14 mouse cellular contexts compared by ENCODE assay signal in the genomic region with DNA sequence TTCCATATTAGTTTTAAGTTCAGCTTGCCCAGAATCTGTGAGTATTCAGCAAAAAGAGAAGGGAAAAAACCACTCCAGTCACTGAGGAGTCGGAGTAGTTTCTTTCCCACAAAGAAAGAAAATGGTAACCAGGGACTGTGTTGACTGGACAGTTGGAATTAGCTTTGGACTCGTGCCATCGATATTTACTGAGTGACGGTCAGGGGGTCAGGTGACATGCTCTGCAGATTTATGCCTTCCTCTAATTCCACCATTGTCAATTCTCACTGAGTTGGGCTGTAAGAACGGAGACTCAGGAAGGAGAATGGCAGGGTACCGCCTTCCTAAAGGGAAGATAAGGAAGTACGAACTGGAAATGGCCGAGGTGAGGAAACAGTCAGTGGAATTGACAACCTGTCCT.
DNase-seq lines count a peak whose midpoint lies in the region; ATAC-seq and TF ChIP-seq lines count a peak whose summit lies in the region.
"Had no signal": no experiment of that assay in that cellular context is flagged by ENCODE, and none has a peak within 500 bp of the region (broad histone marks: within the 10 kb centered on the region; RNA-seq: fewer than 3 reads in every experiment).

No protein-coding gene starts in this region.

- no peaks in the 10 kb centered on the region for H3K27me3 ChIP-seq in heart, embryonic 16.5 days (ENCODE audit: control insufficient read depth, insufficient read depth, low read length)
- no peaks in the 10 kb centered on the region for H3K27me3 ChIP-seq in kidney, postnatal 0 days (ENCODE audit: insufficient read depth, low read length)
- no peaks in the 10 kb centered on the region for H3K27me3 ChIP-seq in liver, embryonic 15.5 days
- H3K27me3 ChIP-seq: midbrain, embryonic 15.5 days had no signal

- no peaks in the 10 kb centered on the region for H3K36me3 ChIP-seq in heart, embryonic 16.5 days (ENCODE audit: control insufficient read depth, insufficient read depth)
- no peaks in the 10 kb centered on the region for H3K36me3 ChIP-seq in kidney, postnatal 0 days (ENCODE audit: insufficient read depth, low read length)
- H3K36me3 ChIP-seq in liver, embryonic 15.5 days (replicated peaks), result no peaks in the 10 kb centered on the region
- H3K36me3 ChIP-seq: hindbrain, embryonic 10.5 days; midbrain, embryonic 15.5 days had no signal

- H3K27ac ChIP-seq in heart, embryonic 16.5 days (ENCODE audit: low read length), result no peak overlapping the region
- peak overlapping the region; percentile 36; the same call in 1 of the 2 replicates for H3K27ac ChIP-seq in kidney, postnatal 0 days
- 0 out of 2 replicates have a peak overlapping the region, but pooled peaks have one; percentile 43 for H3K27ac ChIP-seq in liver, embryonic 15.5 days (replicated peaks)
- H3K27ac ChIP-seq: hindbrain, embryonic 10.5 days; midbrain, embryonic 15.5 days had no signal

- no peaks in the 10 kb centered on the region for H3K9me3 ChIP-seq in heart, embryonic 16.5 days (replicated peaks; ENCODE audit: control insufficient read depth, low read length)
- no peaks in the 10 kb centered on the region for H3K9me3 ChIP-seq in kidney, postnatal 0 days (replicated peaks; ENCODE audit: low read length)
- H3K9me3 ChIP-seq in liver, embryonic 15.5 days (replicated peaks), result no peaks in the 10 kb centered on the region
- H3K9me3 ChIP-seq: hindbrain, embryonic 10.5 days; midbrain, embryonic 15.5 days had no signal

- DNase-seq in heart, adult 18-20 months, result no peak
- DNase-seq in kidney, adult 9 months, result peak; percentile 59
- DNase-seq in kidney, postnatal 0 days (ENCODE audit: low spot score), result peak; percentile 78
- DNase-seq in right cerebral cortex, postnatal 4 days, result no peak
- no peak for DNase-seq in cerebellum, postnatal 25 days
- DNase-seq: adrenal gland, adult 2 months; cerebellum, adult 18-20 months; lung, adult 18-20 months; thymus, adult 2 months had no signal

- no peak for ATAC-seq in heart, embryonic 16.5 days (replicated peaks; ENCODE audit: extremely low read depth, insufficient read depth, low FRiP score)
- no peak for ATAC-seq in kidney, postnatal 0 days (replicated peaks; ENCODE audit: low FRiP score, low read depth)
- peak; percentile 56 for ATAC-seq in liver, embryonic 15.5 days (ENCODE audit: insufficient read depth)
- ATAC-seq: intestine, embryonic 16.5 days; midbrain, embryonic 15.5 days had no signal

- H3K4me2 ChIP-seq in heart, embryonic 16.5 days (ENCODE audit: low read depth, low read length), result peak overlapping the region; percentile 23; the same call in 1 of the 2 replicates
- H3K4me2 ChIP-seq in kidney, postnatal 0 days (ENCODE audit: low read length), result no peak overlapping the region; the same call in 1 of the 2 replicates
- H3K4me2 ChIP-seq in liver, embryonic 15.5 days, result peak overlapping the region; percentile 19; the same call in 1 of the 2 replicates
- H3K4me2 ChIP-seq: midbrain, embryonic 15.5 days had no signal

- WGBS in heart, embryonic 16.5 days, result 47% methylated on average over 8 of the region's 8 CpGs
- WGBS in kidney, postnatal 0 days, result 40% methylated on average over 8 of the region's 8 CpGs
- WGBS in liver, embryonic 15.5 days (ENCODE audit: insufficient replicate concordance), result 23% methylated on average over 8 of the region's 8 CpGs

- no peak overlapping the region for H3K4me3 ChIP-seq in heart, embryonic 16.5 days (ENCODE audit: low read length)
- H3K4me3 ChIP-seq in kidney, postnatal 0 days (replicated peaks; ENCODE audit: low read depth, low read length), result no peak overlapping the region
- H3K4me3 ChIP-seq in liver, embryonic 15.5 days (replicated peaks), result no peak overlapping the region
- H3K4me3 ChIP-seq: hindbrain, embryonic 10.5 days; midbrain, embryonic 15.5 days had no signal

- H3K4me1 ChIP-seq in heart, embryonic 16.5 days (ENCODE audit: control insufficient read depth, insufficient read depth, low read length), result peaks cover 29% of the 10 kb centered on the region
- peaks cover 10% of the 10 kb centered on the region for H3K4me1 ChIP-seq in kidney, postnatal 0 days (replicated peaks; ENCODE audit: insufficient read depth, low read length)
- peaks cover 23% of the 10 kb centered on the region for H3K4me1 ChIP-seq in liver, embryonic 15.5 days (replicated peaks)

- H3K9ac ChIP-seq in heart, embryonic 16.5 days (ENCODE audit: low read length), result no peak overlapping the region
- H3K9ac ChIP-seq in kidney, postnatal 0 days (ENCODE audit: low read depth, low read length), result no peak overlapping the region
- H3K9ac ChIP-seq in liver, embryonic 15.5 days, result no peak overlapping the region
- H3K9ac ChIP-seq: midbrain, embryonic 15.5 days had no signal

- no peak for TF ChIP-seq CTCF in kidney, postnatal 0 days (IDR thresholded peaks at IDR 0.05; ENCODE audit: low read depth)

Comparison
In these comparisons a context has a peak if more than half of its experiments do, and no peak if none do; other contexts are left out.
1. DNase-seq: peak in kidney, adult 9 months (single experiment) and kidney, postnatal 0 days (single experiment); none in heart, adult 18-20 months (0 of 2), right cerebral cortex, postnatal 4 days (single experiment) and cerebellum, postnatal 25 days (0 of 2).